Mouse (Mus musculus) gonadal fat pad, adult 2 months (tissue): Measurements from ENCODE around the gene Wdr45b. TPM values are rescaled to one million over a fixed set of nuclear protein-coding genes. Genes with fewer than 3 reads are reported as not detected.
A peak's percentile ranks its signal among the peaks of the same experiment; 100 is the strongest.
"Not testable (repeated sequence)": the region's sequence is repeated elsewhere in the genome, so short reads cannot be mapped to it uniquely, and the experiment has no call there.

Experiments
- DNase-seq: peaks from one replicate; pipeline ENCODE4 v3.0.0-alpha.2; 2012; ENCODE audit warnings: low read depth
- polyA plus RNA-seq: library from polyadenylated mRNA; depleted of rRNA; stranded (reverse); fragments of >200 nt; gene quantifications from 2 replicates; pipeline ENCODE4 v1.2.3, GENCODE M21; 2012; rRNA removed

Wdr45b gene
- 51.3 and 66.2 TPM in 2 replicates for polyA plus RNA-seq

- DNase-seq = peak; percentile 63
These were observed at the start of gene Wdr45b for GRCm38 (mm10) chr11:121354091-121354707. Gene Wdr45b, minus strand, starts transcription at chr11:121354445.

- no peak for DNase-seq
These were observed 38.2 kb upstream of the Wdr45b start for GRCm38 (mm10) chr11:121392405-121392804.

- DNase-seq = no peak
These were observed 36.5 kb upstream of the Wdr45b start for GRCm38 (mm10) chr11:121390793-121391192.

- DNase-seq = no peak
These were observed 34.3 kb upstream of the Wdr45b start for GRCm38 (mm10) chr11:121388554-121388945.

GRCm38 (mm10) chr11:121387750-121388553 lies 33.7 kb upstream of the Wdr45b start, which contains the start of gene Rab40b:
Gene Rab40b, minus strand, starts transcription at chr11:121388251.
- peak; percentile 97 for DNase-seq

- DNase-seq = no peak
These were observed 26.0 kb upstream of the Wdr45b start for GRCm38 (mm10) chr11:121380294-121380693.

- no peak for DNase-seq
These were observed 24.4 kb upstream of the Wdr45b start for GRCm38 (mm10) chr11:121378644-121379043.

GRCm38 (mm10) chr11:121373305-121373704 lies 19.1 kb upstream of the Wdr45b start:
- no peak for DNase-seq

- no peak for DNase-seq
These were observed 16.2 kb upstream of the Wdr45b start for GRCm38 (mm10) chr11:121370337-121370994.

- no peak for DNase-seq
These were observed 15.4 kb upstream of the Wdr45b start for GRCm38 (mm10) chr11:121369622-121370021.

- DNase-seq = no peak
These were observed 14.5 kb upstream of the Wdr45b start for GRCm38 (mm10) chr11:121368731-121369130.

- DNase-seq = no peak
These were observed 13.0 kb upstream of the Wdr45b start for GRCm38 (mm10) chr11:121367170-121367707.

GRCm38 (mm10) chr11:121362212-121362611 lies 8.0 kb upstream of the Wdr45b start:
- DNase-seq = no peak

GRCm38 (mm10) chr11:121353326-121354090 lies 737 bp downstream of the Wdr45b start:
- no peak for DNase-seq

- DNase-seq = not testable (repeated sequence)
These were observed 5.5 kb downstream of the Wdr45b start for GRCm38 (mm10) chr11:121348727-121349126.

GRCm38 (mm10) chr11:121348166-121348565 lies 6.1 kb downstream of the Wdr45b start:
- DNase-seq = no peak

GRCm38 (mm10) chr11:121347036-121347435 lies 7.2 kb downstream of the Wdr45b start:
- DNase-seq = no peak

GRCm38 (mm10) chr11:121342423-121342822 lies 11.8 kb downstream of the Wdr45b start:
- DNase-seq = not testable (repeated sequence)

- no peak for DNase-seq
These were observed 14.0 kb downstream of the Wdr45b start for GRCm38 (mm10) chr11:121340287-121340686.

- DNase-seq = no peak
These were observed 14.6 kb downstream of the Wdr45b start for GRCm38 (mm10) chr11:121339647-121340046.

GRCm38 (mm10) chr11:121331641-121332040 lies 22.6 kb downstream of the Wdr45b start:
- DNase-seq = no peak
